Mouse (Mus musculus) liver, embryonic 14.5 days (tissue): ENCODE results near the gene Chst11.

Experiments used
- CTCF ChIP-seq: IDR thresholded peaks from 2 replicates; pipeline ENCODE4 v1.5.1; 2016; ENCODE audit warnings: antibody characterized with exemption, low read depth, control low read depth
- EP300 ChIP-seq: IDR thresholded peaks from 2 replicates; pipeline ENCODE4 v1.6.1; 2016; ENCODE audit warnings: antibody characterized with exemption, low read depth

DNA sequence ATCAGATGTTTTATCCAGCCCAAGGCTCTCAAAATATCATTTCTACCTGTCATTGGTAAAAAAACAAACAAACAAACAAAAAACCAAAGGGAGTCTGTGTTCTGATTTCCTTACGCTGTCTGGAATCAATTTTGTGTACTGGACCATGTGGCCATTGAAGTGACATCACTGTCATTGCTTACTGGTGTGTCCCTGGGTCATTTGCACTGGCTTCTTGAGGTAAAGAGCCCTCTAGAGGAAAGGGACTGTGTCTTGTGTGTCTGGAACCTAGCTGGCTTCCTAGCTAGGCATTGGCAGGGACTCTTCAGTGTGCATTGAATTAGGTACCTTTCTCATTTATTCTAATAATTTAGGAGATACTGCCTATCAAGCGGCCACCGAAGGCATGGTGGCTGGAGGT lies 114.4 kb downstream of the Chst11 start:
- TF ChIP-seq CTCF: peak; percentile 40; the same call in 1 of the 2 replicates
- no peak for TF ChIP-seq EP300
